Mouse (Mus musculus): Measurements from ENCODE around the gene Sp6. TPM values are rescaled to one million over a fixed set of nuclear protein-coding genes. Genes with fewer than 3 reads are reported as not detected.
A peak's percentile ranks its signal among the peaks of the same experiment; 100 is the strongest.

Gene Sp6
- polyA plus RNA-seq, 1 experiment: 0.64 TPM

GRCm38 (mm10) chr11:97045861-97046260 is 32.7 kb downstream of the Sp6 start:
- no peak for DNase-seq (ENCODE audit: low read depth)
- TF ChIP-seq CTCF (IDR thresholded peaks at IDR 0.05; ENCODE audit: borderline replicate concordance, extremely low read depth, insufficient read depth, insufficient read length) (no peak), POLR2A (IDR thresholded peaks at IDR 0.05; ENCODE audit: borderline replicate concordance, extremely low read depth, insufficient read depth, insufficient read length, poor library complexity, severe bottlenecking) (no peak)

- no peak for DNase-seq (ENCODE audit: low read depth)
- TF ChIP-seq CTCF (IDR thresholded peaks at IDR 0.05; ENCODE audit: borderline replicate concordance, extremely low read depth, insufficient read depth, insufficient read length) (no peak), POLR2A (IDR thresholded peaks at IDR 0.05; ENCODE audit: borderline replicate concordance, extremely low read depth, insufficient read depth, insufficient read length, poor library complexity, severe bottlenecking) (no peak)
Measured at GRCm38 (mm10) chr11:97048090-97048650, 35.0 kb downstream of the Sp6 start.

DNA sequence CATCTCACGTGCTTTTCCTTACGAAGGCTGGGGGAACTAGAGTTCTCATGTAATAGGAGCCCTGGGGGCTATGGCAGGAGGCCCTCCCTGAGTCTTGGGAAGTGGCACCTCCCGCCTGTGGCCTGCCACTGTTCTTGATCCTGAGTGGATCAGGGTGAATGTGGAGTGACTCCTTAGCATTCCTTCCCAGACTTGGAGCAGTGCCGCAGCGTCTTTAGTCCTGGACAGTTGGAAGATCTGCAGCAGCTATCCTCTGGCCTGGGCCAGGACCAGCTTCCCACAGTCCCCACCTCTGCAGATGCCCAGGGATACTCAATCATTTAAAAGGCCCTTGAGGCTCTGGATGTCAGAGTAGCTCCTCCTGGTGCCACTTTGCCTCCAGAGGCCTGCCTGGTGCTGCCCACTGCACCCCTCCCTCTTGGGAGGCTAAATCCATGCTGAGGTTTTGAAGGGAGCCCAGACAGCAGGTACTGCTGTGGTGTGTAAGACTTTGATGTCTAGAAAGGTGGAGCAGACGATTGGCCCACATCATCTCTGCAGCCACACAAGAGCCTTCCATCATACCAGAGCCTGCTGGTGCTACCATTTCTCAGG is 36.4 kb downstream of the Sp6 start:
- no peak for TF ChIP-seq CTCF (IDR thresholded peaks at IDR 0.05; ENCODE audit: borderline replicate concordance, extremely low read depth, insufficient read depth, insufficient read length)
- no peak for TF ChIP-seq POLR2A (IDR thresholded peaks at IDR 0.05; ENCODE audit: borderline replicate concordance, extremely low read depth, insufficient read depth, insufficient read length, poor library complexity, severe bottlenecking)

GRCm38 (mm10) chr11:97050216-97050943 is 37.2 kb downstream of the Sp6 start, which contains the start of gene Osbpl7:
Gene Osbpl7, plus strand, starts transcription at chr11:97050628.
- peak; percentile 93 for DNase-seq (ENCODE audit: low read depth)
- peak; percentile 26; the same call in 1 of the 2 replicates for TF ChIP-seq CTCF (IDR thresholded peaks at IDR 0.05; ENCODE audit: borderline replicate concordance, extremely low read depth, insufficient read depth, insufficient read length)
- peak; percentile 40; the same call in 1 of the 2 replicates for TF ChIP-seq POLR2A (IDR thresholded peaks at IDR 0.05; ENCODE audit: borderline replicate concordance, extremely low read depth, insufficient read depth, insufficient read length, poor library complexity, severe bottlenecking)

More for the DNA sequence above, 36.4 kb downstream of the Sp6 start:
- DNase-seq (ENCODE audit: low read depth): no peak

- TF ChIP-seq CTCF (IDR thresholded peaks at IDR 0.05; ENCODE audit: borderline replicate concordance, extremely low read depth, insufficient read depth, insufficient read length) (no peak), POLR2A (IDR thresholded peaks at IDR 0.05; ENCODE audit: borderline replicate concordance, extremely low read depth, insufficient read depth, insufficient read length, poor library complexity, severe bottlenecking) (no peak)
- DNase-seq (ENCODE audit: low read depth): peak; percentile 37
Measured at GRCm38 (mm10) chr11:97050944-97051586, 37.9 kb downstream of the Sp6 start.

- no peak for TF ChIP-seq CTCF (IDR thresholded peaks at IDR 0.05; ENCODE audit: borderline replicate concordance, extremely low read depth, insufficient read depth, insufficient read length)
- no peak for TF ChIP-seq POLR2A (IDR thresholded peaks at IDR 0.05; ENCODE audit: borderline replicate concordance, extremely low read depth, insufficient read depth, insufficient read length, poor library complexity, severe bottlenecking)
- DNase-seq (ENCODE audit: low read depth): no peak
Measured at GRCm38 (mm10) chr11:97052219-97052646, 39.0 kb downstream of the Sp6 start.

- DNase-seq (ENCODE audit: low read depth): peak; percentile 82
Measured at GRCm38 (mm10) chr11:97063274-97063920, 50.2 kb downstream of the Sp6 start.

DNA sequence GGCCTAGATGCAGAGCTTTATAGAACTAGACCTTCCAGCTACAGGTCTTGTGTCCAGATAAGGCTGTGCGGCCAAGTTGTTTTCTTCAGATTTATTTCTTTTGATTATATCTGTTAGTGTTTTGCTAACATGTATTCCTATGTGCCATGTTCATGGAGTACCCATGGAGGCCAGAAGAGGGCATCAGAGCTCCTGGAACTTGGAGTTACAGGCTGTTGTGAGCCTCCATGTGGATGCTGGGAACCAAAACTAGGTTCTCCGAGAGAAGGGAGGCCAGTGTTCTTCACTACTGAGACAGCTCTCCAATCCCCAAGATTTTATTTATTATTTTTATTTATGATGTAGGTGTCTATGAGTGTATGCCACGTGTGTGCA is 50.7 kb downstream of the Sp6 start:
- no peak for TF ChIP-seq POLR2A (IDR thresholded peaks at IDR 0.05; ENCODE audit: borderline replicate concordance, extremely low read depth, insufficient read depth, insufficient read length, poor library complexity, severe bottlenecking)
- TF ChIP-seq CTCF (IDR thresholded peaks at IDR 0.05; ENCODE audit: borderline replicate concordance, extremely low read depth, insufficient read depth, insufficient read length): peak; percentile 30; the same call in 1 of the 2 replicates

More at GRCm38 (mm10) chr11:97063274-97063920, 50.2 kb downstream of the Sp6 start:
- no peak for TF ChIP-seq CTCF (IDR thresholded peaks at IDR 0.05; ENCODE audit: borderline replicate concordance, extremely low read depth, insufficient read depth, insufficient read length)
- no peak for TF ChIP-seq POLR2A (IDR thresholded peaks at IDR 0.05; ENCODE audit: borderline replicate concordance, extremely low read depth, insufficient read depth, insufficient read length, poor library complexity, severe bottlenecking)

DNA sequence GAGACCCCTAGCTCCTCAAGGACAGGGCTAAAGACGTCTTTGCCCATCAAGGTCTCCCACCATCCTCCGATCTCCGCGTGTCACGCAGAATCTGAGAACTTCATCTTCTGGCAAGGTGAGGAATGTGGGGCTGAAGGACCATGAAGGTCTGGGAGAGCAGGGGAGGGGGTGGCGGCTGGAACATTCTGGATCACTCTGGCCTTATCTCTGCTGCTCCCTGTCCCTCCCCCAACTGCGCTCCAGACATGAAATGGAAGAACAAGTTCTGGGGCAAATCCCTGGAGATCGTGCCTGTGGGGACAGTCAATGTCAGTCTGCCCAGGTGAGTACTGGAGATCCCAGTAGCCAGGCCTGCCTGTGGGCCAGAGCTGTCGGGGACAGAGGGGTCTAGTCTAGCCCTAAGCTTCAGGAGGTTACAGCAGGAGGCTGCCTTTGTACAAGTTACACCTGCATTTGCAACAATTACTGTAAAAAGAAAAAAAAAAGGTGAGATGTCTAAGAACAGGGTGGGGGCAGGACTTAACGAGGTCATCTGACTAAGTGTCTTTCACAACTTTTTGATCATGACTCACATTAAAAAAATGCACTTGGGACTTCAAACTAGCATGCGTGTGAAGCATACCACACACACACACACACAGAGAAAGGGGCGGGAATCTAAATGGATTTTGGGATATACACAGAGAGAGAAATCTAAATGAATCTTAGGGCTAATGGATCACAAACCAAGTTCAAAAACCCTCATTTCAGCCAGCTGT is 52.5 kb downstream of the Sp6 start:
- TF ChIP-seq POLR2A (IDR thresholded peaks at IDR 0.05; ENCODE audit: borderline replicate concordance, extremely low read depth, insufficient read depth, insufficient read length, poor library complexity, severe bottlenecking) (no peak), CTCF (IDR thresholded peaks at IDR 0.05; ENCODE audit: borderline replicate concordance, extremely low read depth, insufficient read depth, insufficient read length) (no peak)

More for the DNA sequence above, 50.7 kb downstream of the Sp6 start:
- no peak for DNase-seq (ENCODE audit: low read depth)

More for the DNA sequence above, 52.5 kb downstream of the Sp6 start:
- DNase-seq (ENCODE audit: low read depth): no peak
